Mouse (Mus musculus) erythroblast, embryonic 14.5 days (primary cell): ENCODE results near the gene Mcee.

Experiments
- GATA1 ChIP-seq: IDR thresholded peaks from 2 replicates; pipeline ENCODE4 v1.6.1; 2012; ENCODE audit warnings: low read length, inconsistent platforms, mixed read lengths
- TAL1 ChIP-seq: IDR thresholded peaks from 3 replicates; pipeline ENCODE4 v1.6.1; 2012; ENCODE audit warnings: low read length, inconsistent platforms, mixed read lengths

GRCm38 (mm10) chr7:64369841-64370240 is 22.6 kb upstream of the Mcee start:
- TF ChIP-seq GATA1 (no peak), TAL1 (no peak)
